Mouse (Mus musculus): ENCODE results near the gene Cybc1.

Cybc1 gene

GRCm38 (mm10) chr11:121216831-121217230 is 12.3 kb downstream of the Cybc1 start:
- DNase-seq (ENCODE audit: low spot score in 2 of 2), result no peak

- DNase-seq (ENCODE audit: low spot score in 2 of 2), result peak; percentile 91 to 94
Measured at GRCm38 (mm10) chr11:121204161-121205006, 24.7 kb downstream of the Cybc1 start, which contains the start of the genes Hexdc and Ogfod3. Gene Hexdc (plus strand): TSS chr11:121204433. Gene Ogfod3 (minus strand): TSS chr11:121204711.

- DNase-seq (ENCODE audit: low spot score in 2 of 2), result no peak
Measured at GRCm38 (mm10) chr11:121203859-121204160, 25.3 kb downstream of the Cybc1 start.

GRCm38 (mm10) chr11:121201436-121202198 is 27.5 kb downstream of the Cybc1 start:
- DNase-seq (ENCODE audit: low spot score in 2 of 2), result no peak

- no peak for DNase-seq (ENCODE audit: low spot score in 2 of 2)
Measured at GRCm38 (mm10) chr11:121200781-121201180, 28.3 kb downstream of the Cybc1 start.

GRCm38 (mm10) chr11:121199851-121200250 is 29.3 kb downstream of the Cybc1 start:
- no peak for DNase-seq (ENCODE audit: low spot score in 2 of 2)

- no peak for DNase-seq (ENCODE audit: low spot score in 2 of 2)
Measured at GRCm38 (mm10) chr11:121198622-121199021, 30.5 kb downstream of the Cybc1 start.

- DNase-seq (ENCODE audit: low spot score in 2 of 2), result no peak
Measured at GRCm38 (mm10) chr11:121193415-121193814, 35.7 kb downstream of the Cybc1 start.

- DNase-seq (ENCODE audit: low spot score in 2 of 2), result no peak
Measured at GRCm38 (mm10) chr11:121192742-121193141, 36.4 kb downstream of the Cybc1 start.

- peak in 1 of 2 experiments; percentile 13 for DNase-seq (ENCODE audit: low spot score in 2 of 2)
Measured at GRCm38 (mm10) chr11:121189681-121190080, 39.4 kb downstream of the Cybc1 start.

GRCm38 (mm10) chr11:121176285-121177270 is 52.5 kb downstream of the Cybc1 start:
- peak; percentile 22 to 43 for DNase-seq (ENCODE audit: low spot score in 2 of 2)

- no peak for DNase-seq (ENCODE audit: low spot score in 2 of 2)
Measured at GRCm38 (mm10) chr11:121174234-121174633, 54.9 kb downstream of the Cybc1 start.

- DNase-seq (ENCODE audit: low spot score in 2 of 2), result no peak
Measured at GRCm38 (mm10) chr11:121173203-121173602, 55.9 kb downstream of the Cybc1 start.

All from urinary bladder, postnatal 36 days (tissue).